Mouse (Mus musculus) v-Abl transformed pro-B cells (cell line): ENCODE measurements around the gene Dnmt3a.

Source experiments
- in situ Hi-C, 2 experiments: fragments of 400-800 bp; cut with MboI; formaldehyde crosslinking; loops; one replicate each; pipeline ENCODE4 v1.15.1; 2025; ENCODE audit not compliant: unreplicated experiment in 2 of 2

Gene Dnmt3a

GRCm38 (mm10) chr12:3784258-3784657 lies 21.5 kb upstream of the Dnmt3a start:
- in situ Hi-C loops, result loop anchor here in 1 of 2 experiments (10.0 kb wide), 1 partner anchor 89 kb away; no protein-coding TSS in a partner anchor

- in situ Hi-C loops, result loop anchor here in 1 of 2 experiments (10.0 kb wide), 1 partner anchor 90 kb away; no protein-coding TSS in a partner anchor
Observed at GRCm38 (mm10) chr12:3784729-3785128, 21.1 kb upstream of the Dnmt3a start.

- in situ Hi-C loops, result loop anchor here in 1 of 2 experiments (10.0 kb wide), 1 partner anchor 92 kb away; no protein-coding TSS in a partner anchor
Observed at GRCm38 (mm10) chr12:3787041-3787440, 18.8 kb upstream of the Dnmt3a start.

- in situ Hi-C loops, result loop anchor here in 1 of 2 experiments (10.0 kb wide), 1 partner anchor 93 kb away; no protein-coding TSS in a partner anchor
Observed at GRCm38 (mm10) chr12:3787541-3787940, 18.3 kb upstream of the Dnmt3a start.

- in situ Hi-C loops, result loop anchor here in 1 of 2 experiments (10.0 kb wide), 1 partner anchor 94 kb away; no protein-coding TSS in a partner anchor
Observed at GRCm38 (mm10) chr12:3788421-3789051, 17.3 kb upstream of the Dnmt3a start.

- in situ Hi-C loops, result loop anchor here in 1 of 2 experiments (10.0 kb wide), 1 partner anchor 95 kb away; no protein-coding TSS in a partner anchor
Observed at GRCm38 (mm10) chr12:3789626-3790185, 16.1 kb upstream of the Dnmt3a start.

GRCm38 (mm10) chr12:3791257-3791656 lies 14.6 kb upstream of the Dnmt3a start:
- in situ Hi-C loops, result no loop called here

- in situ Hi-C loops, result no loop called here
Observed at GRCm38 (mm10) chr12:3791732-3792131, 14.1 kb upstream of the Dnmt3a start.

GRCm38 (mm10) chr12:3792248-3792647 lies 13.6 kb upstream of the Dnmt3a start:
- in situ Hi-C loops, result no loop called here

- in situ Hi-C loops, result no loop called here
Observed at GRCm38 (mm10) chr12:3795569-3795968, 10.2 kb upstream of the Dnmt3a start.

GRCm38 (mm10) chr12:3799551-3799950 lies 6.3 kb upstream of the Dnmt3a start:
- in situ Hi-C loops, result no loop called here

GRCm38 (mm10) chr12:3806271-3806684 lies 471 bp downstream of the Dnmt3a start:
- in situ Hi-C loops, result loop anchor here in 1 of 2 experiments (25.0 kb wide), 1 partner anchor 281 kb away; the partner anchor contains the start of gene Dnajc27

GRCm38 (mm10) chr12:3806703-3807547 lies 1.1 kb downstream of the Dnmt3a start:
- in situ Hi-C loops, result loop anchor here in 1 of 2 experiments (25.0 kb wide), 1 partner anchor 280 kb away; the partner anchor contains the start of gene Dnajc27

- in situ Hi-C loops, result loop anchor here in 1 of 2 experiments (25.0 kb wide), 1 partner anchor 280 kb away; the partner anchor contains the start of gene Dnajc27
Observed at GRCm38 (mm10) chr12:3807548-3808395, 2.0 kb downstream of the Dnmt3a start.

- in situ Hi-C loops, result loop anchor here in 1 of 2 experiments (25.0 kb wide), 1 partner anchor 279 kb away; the partner anchor contains the start of gene Dnajc27
Observed at GRCm38 (mm10) chr12:3808396-3808981, 2.7 kb downstream of the Dnmt3a start.

GRCm38 (mm10) chr12:3809520-3810180 lies 3.8 kb downstream of the Dnmt3a start:
- in situ Hi-C loops, result loop anchor here in 1 of 2 experiments (25.0 kb wide), 1 partner anchor 278 kb away; the partner anchor contains the start of gene Dnajc27

- in situ Hi-C loops, result loop anchor here in 1 of 2 experiments (25.0 kb wide), 1 partner anchor 277 kb away; the partner anchor contains the start of gene Dnajc27
Observed at GRCm38 (mm10) chr12:3810455-3810854, 4.6 kb downstream of the Dnmt3a start.

GRCm38 (mm10) chr12:3811596-3811995 lies 5.8 kb downstream of the Dnmt3a start:
- in situ Hi-C loops, result loop anchor here in 1 of 2 experiments (25.0 kb wide), 1 partner anchor 276 kb away; the partner anchor contains the start of gene Dnajc27
